Mouse (Mus musculus): ENCODE data around the gene Fignl2.
A peak's percentile ranks its signal among the peaks of the same experiment; 100 is the strongest.

The Fignl2 gene

DNA sequence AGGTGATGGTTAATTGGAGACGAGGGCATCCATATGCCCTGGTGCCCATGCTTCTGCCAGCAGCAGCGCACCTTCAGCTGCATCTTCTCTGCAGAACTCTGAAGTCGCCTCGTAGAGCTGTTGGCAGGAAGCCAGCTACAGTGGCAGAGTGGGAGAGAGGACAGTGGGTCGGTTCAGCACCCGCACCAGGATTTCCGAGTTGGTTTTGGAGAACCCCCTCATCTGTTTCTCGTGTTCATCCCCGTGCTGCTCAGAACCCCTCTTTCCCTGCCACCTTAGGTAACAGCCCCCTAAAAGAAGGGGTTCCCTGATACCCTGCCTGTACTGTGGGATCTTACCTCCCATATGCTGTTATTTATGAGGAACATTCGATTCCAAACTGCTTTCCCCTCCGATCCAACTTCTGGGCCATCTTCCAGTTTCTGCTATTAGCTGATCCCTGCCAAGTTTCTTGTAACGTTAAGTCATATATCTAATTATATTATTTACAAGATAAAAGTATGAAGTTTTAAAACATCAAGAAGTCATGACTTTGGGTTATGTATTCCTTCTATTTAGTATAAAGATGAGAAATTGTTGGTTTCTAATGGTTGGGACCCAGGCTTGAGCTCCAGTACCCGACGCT lies 69.9 kb downstream of the Fignl2 start:
- no peak for DNase-seq (ENCODE audit: low spot score)

DNA sequence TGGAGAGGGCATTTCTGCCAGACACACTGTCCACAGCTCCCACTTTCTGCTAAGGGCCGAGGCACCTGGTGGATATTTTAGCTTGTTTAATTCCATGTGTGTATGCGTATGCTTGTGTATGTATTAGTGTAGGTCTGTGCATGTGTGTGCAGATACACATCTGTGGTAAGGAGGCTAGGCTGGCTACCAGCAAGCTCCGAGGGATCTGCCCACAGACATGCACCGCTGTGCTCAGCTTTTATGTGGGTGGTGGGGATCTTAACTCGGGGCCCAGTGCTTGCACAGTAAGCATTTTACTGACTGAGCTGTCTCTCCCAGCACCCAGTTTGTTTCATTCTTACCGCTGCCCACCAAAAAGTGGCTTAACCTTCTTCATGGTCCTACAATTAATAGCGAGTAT lies 71.1 kb downstream of the Fignl2 start:
- no peak for DNase-seq (ENCODE audit: low spot score)

DNA sequence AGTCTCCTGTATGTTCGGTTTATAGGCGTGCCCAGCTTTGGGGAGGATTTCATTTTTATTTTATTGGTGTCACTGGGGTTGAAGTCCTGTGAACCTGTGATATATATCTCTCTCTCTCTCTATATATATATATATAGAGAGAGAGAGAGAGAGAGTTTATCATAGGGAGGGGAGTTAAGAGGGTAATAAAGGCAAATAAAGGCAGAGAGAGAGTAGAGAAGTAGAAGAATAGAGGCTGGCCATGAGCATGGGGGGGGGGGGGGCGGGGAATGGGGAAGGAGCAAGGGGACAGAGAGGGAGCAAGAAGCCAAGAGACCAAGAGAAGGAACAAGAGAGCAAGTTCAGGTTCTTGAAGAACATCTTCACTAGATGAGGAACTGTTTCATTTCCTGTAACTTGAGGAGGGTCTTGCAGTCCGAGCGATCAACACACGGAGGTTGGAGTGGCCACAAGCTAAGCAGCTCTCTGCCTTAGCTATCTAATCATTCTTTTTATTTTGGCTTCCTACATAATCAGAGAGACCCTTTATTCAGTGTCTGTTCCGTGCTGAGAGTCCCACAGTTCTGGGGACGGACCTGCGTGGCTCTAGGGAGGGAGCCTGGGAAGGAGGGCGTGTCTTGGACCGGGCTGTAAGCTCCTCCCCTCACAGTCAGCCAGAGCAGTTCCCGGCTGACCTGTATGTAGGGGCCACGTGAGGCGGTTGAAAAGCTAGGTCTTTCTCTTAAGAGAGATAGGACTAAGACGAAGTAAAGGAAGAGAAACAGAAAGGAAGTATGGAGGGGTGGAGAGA lies 71.9 kb downstream of the Fignl2 start:
- no peak for DNase-seq (ENCODE audit: low spot score)

DNA sequence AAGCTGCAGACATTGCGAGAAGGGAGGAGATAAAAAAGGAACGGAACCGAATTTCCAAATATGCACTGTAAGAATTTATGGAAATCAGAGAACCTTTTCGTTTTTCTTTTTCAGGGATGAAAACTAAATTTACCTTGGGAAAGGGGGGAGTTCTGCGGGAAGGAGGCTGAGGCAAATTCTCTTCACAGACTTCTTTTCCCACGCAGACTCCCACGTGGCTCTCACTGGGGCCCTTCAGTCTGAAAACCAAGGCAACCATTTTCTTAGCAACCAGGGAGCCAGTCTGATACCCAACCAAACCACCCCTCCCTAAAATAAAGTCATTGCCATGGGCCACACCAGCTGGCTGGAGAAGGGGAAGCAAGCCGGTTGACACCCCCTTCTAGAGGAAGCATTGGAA lies 72.7 kb downstream of the Fignl2 start:
- DNase-seq (ENCODE audit: low spot score) = peak; percentile 52

DNA sequence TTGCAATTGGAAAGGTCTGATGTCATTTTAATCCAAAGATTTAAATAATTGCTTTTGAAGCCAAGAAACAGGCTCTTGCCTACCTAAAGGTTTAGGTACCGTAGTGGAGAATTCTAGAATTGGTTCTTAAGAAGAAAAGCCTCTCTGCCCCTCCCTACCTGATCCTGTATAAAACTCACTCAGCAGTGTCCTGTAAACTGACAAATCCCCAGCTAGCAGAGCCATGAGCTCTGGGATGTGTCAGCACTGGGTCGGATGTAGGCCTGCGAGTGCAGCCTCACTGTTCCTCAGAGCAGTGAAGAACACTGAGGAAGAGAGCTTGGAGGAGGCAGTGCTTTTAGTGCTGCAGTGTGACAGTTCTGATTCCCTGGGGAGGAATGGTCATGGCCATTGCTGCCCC lies 73.8 kb downstream of the Fignl2 start:
- no peak for DNase-seq (ENCODE audit: low spot score)

DNA sequence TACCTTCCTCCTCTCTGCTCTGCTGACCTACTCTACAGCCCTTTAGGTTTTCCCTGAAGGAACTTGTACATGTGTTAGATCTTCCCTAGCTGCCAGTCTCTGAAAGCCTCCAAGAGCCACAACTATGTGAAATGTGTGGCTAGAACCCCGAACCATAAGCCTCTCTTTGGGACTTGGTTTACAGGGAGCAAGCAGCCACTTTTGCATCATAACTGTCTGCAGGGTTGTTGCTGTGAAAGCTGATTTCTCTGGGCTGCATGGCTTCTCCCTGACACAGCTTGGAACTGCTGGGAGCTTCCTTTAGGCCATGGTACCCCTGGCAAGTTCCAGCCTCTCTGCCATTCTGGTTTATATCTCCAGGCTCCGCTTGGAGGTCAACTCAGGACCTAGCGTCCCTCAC lies 75.9 kb downstream of the Fignl2 start:
- no peak for DNase-seq (ENCODE audit: low spot score)

DNA sequence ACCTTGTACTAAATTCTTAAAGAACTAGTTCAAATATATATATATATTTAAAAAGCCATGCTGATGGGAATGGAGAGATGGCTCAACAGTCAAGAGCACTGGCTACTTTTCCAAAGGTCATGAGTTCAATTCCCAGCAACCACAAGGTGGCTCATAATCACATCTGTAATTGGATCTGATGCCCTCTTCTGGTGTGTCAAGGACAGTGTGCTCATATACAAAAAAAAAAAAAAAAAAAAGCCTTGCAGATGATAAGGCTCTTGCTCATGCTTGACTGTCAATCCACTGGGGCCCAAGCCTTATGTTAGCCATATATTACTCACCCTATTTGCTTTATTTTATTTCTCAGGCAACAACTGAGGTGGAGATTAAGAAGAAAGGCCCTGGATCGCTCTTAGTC lies 76.7 kb downstream of the Fignl2 start:
- DNase-seq (ENCODE audit: low spot score) = no peak

Measured in left cerebral cortex, adult 11 months (tissue).